Mouse (Mus musculus) left cerebral cortex, postnatal 10 days (tissue): Measurements from ENCODE around the gene Ghrh. TPM values are rescaled to one million over a fixed set of nuclear protein-coding genes. Genes with fewer than 3 reads are reported as not detected.

Experiments
- total RNA-seq, 2 experiments: library from RNA; stranded (reverse); gene quantifications; 2 replicates each; pipeline ENCODE4 v1.2.3; 2021

Gene Ghrh
- total RNA-seq, 2 experiments from 2014 or later: not detected

Other genes starting within 250 kb of the Ghrh start
- gene Samhd1, start 212.2 kb downstream of the Ghrh start, total RNA-seq: 10 to 100 TPM; 16.7 to 17.4 TPM
- gene Rbl1, start 143.0 kb downstream of the Ghrh start, total RNA-seq: 1 to 10 TPM; 2.1 to 2.5 TPM
- gene Rpn2, start 68.5 kb downstream of the Ghrh start, total RNA-seq: 100 to 1,000 TPM; 141 to 143 TPM
- under 1 TPM; 0.59 to 0.60 TPM for gene Mroh8, start 68.0 kb downstream of the Ghrh start, total RNA-seq
- 10 to 100 TPM; 85.0 to 88.8 TPM for gene Manbal, start 20.1 kb upstream of the Ghrh start, total RNA-seq
- 10 to 100 TPM; 83.6 to 84.2 TPM for gene Src, start 70.9 kb upstream of the Ghrh start, total RNA-seq
- 100 to 1,000 TPM; 562 to 692 TPM for gene Nnat, start 212.6 kb upstream of the Ghrh start, total RNA-seq
- 100 to 1,000 TPM; 136 TPM for gene Blcap, start 223.8 kb upstream of the Ghrh start, total RNA-seq